Mouse (Mus musculus) olfactory bulb, adult 2 months (tissue): ENCODE results near the gene AI481877.

Experiments used
- CTCF ChIP-seq: fragments of 200-500 bp; IDR thresholded peaks from 2 replicates; pipeline ENCODE4 v1.5.1; 2012; ENCODE audit warnings: low read depth, mild to moderate bottlenecking, low read length, moderate library complexity; ENCODE audit not compliant: insufficient read depth
- POLR2A ChIP-seq: fragments of 200-500 bp; IDR thresholded peaks from 2 replicates; pipeline ENCODE4 v1.6.1; 2012; ENCODE audit warnings: mild to moderate bottlenecking, low read depth, low read length, moderate library complexity; ENCODE audit not compliant: insufficient read depth

- TF ChIP-seq CTCF (no peak), POLR2A (no peak)
These were observed 69.5 kb downstream of the AI481877 start for GRCm38 (mm10) chr4:59069276-59069675.
